Mouse (Mus musculus) testis, adult 2 months (tissue): ENCODE measurements around the gene Tns1. TPM values are rescaled to one million over a fixed set of nuclear protein-coding genes. Genes with fewer than 3 reads are reported as not detected.
A peak's percentile ranks its signal among the peaks of the same experiment; 100 is the strongest.

Source experiments
- H3K27ac ChIP-seq: fragments of 200-500 bp; 2 replicates; pipeline ENCODE4 v1.5.1; 2012; ENCODE audit warnings: low read depth, low read length; ENCODE audit not compliant: control insufficient read depth, insufficient read depth
- H3K27me3 ChIP-seq: fragments of 200-500 bp; 2 replicates; pipeline ENCODE4 v1.6.1; 2012; ENCODE audit warnings: mild to moderate bottlenecking, low read length, moderate library complexity; ENCODE audit not compliant: control insufficient read depth, insufficient read depth
- H3K36me3 ChIP-seq: fragments of 200-500 bp; 2 replicates; pipeline ENCODE4 v1.6.1; 2012; ENCODE audit warnings: mild to moderate bottlenecking, low read length; ENCODE audit not compliant: control insufficient read depth, insufficient read depth
- H3K4me1 ChIP-seq: fragments of 200-500 bp; 2 replicates; pipeline ENCODE4 v1.6.1; 2012; ENCODE audit warnings: low read length; ENCODE audit not compliant: control insufficient read depth, insufficient read depth
- H3K4me3 ChIP-seq: fragments of 200-500 bp; 2 replicates; pipeline ENCODE4 v1.5.1; 2012; ENCODE audit warnings: low read depth, mild to moderate bottlenecking, low read length, moderate library complexity, mixed read lengths; ENCODE audit not compliant: control insufficient read depth
- CTCF ChIP-seq: fragments of 200-500 bp; IDR thresholded peaks from 2 replicates; pipeline ENCODE4 v1.5.1; 2012; ENCODE audit warnings: low read depth, mild to moderate bottlenecking, inconsistent platforms, low read length, moderate library complexity; ENCODE audit not compliant: control insufficient read depth, insufficient read depth, insufficient replicate concordance
- POLR2A ChIP-seq: fragments of 200-500 bp; IDR thresholded peaks from 2 replicates; pipeline ENCODE4 v1.6.1; 2012; ENCODE audit warnings: low read depth, mild to moderate bottlenecking, inconsistent platforms, low read length, moderate library complexity; ENCODE audit not compliant: control insufficient read depth
- polyA plus RNA-seq: library from polyadenylated mRNA; depleted of rRNA; stranded (reverse); fragments of >200 nt; gene quantifications from 2 replicates; pipeline ENCODE4 v1.2.3, GENCODE M21; 2012

Gene Tns1
- polyA plus RNA-seq, 1 experiment = 422 TPM

GRCm38 (mm10) chr1:74000191-74000651 lies 124.0 kb downstream of the Tns1 start:
- H3K4me1 ChIP-seq = peaks cover 11% of the 10 kb centered on the region
- H3K27ac ChIP-seq = peak overlapping the region; percentile 43; the same call in 1 of the 2 replicates
- H3K27me3 ChIP-seq = no peaks in the 10 kb centered on the region
- no peaks in the 10 kb centered on the region for H3K36me3 ChIP-seq
- TF ChIP-seq CTCF = no peak
- no peak for TF ChIP-seq POLR2A
- no peak overlapping the region for H3K4me3 ChIP-seq

GRCm38 (mm10) chr1:73999533-73999932 lies 124.7 kb downstream of the Tns1 start:
- Histone ChIP-seq H3K4me3 (no peak overlapping the region), H3K27ac (peak overlapping the region; percentile 50; the same call in 1 of the 2 replicates), H3K36me3 (no peaks in the 10 kb centered on the region), H3K4me1 (peaks cover 16% of the 10 kb centered on the region), H3K27me3 (no peaks in the 10 kb centered on the region)
- TF ChIP-seq POLR2A (no peak), CTCF (no peak)

- no peaks in the 10 kb centered on the region for H3K36me3 ChIP-seq
- TF ChIP-seq CTCF = no peak
- no peak for TF ChIP-seq POLR2A
- peaks cover 16% of the 10 kb centered on the region for H3K4me1 ChIP-seq
- H3K27me3 ChIP-seq = no peaks in the 10 kb centered on the region
- no peak overlapping the region for H3K4me3 ChIP-seq
- peak overlapping the region; percentile 32; the same call in 1 of the 2 replicates for H3K27ac ChIP-seq
These were observed 125.3 kb downstream of the Tns1 start for GRCm38 (mm10) chr1:73998925-73999375.

- Histone ChIP-seq H3K27me3 (no peaks in the 10 kb centered on the region), H3K4me3 (no peak overlapping the region), H3K27ac (peak overlapping the region; percentile 32; the same call in 1 of the 2 replicates), H3K4me1 (peaks cover 16% of the 10 kb centered on the region), H3K36me3 (no peaks in the 10 kb centered on the region)
- TF ChIP-seq CTCF = no peak
These were observed 126.0 kb downstream of the Tns1 start for GRCm38 (mm10) chr1:73998131-73998865.

- Histone ChIP-seq H3K36me3 (no peaks in the 10 kb centered on the region), H3K4me3 (no peak overlapping the region), H3K27ac (no peak overlapping the region), H3K27me3 (no peaks in the 10 kb centered on the region), H3K4me1 (peaks cover 16% of the 10 kb centered on the region)
- TF ChIP-seq POLR2A (no peak), CTCF (no peak)
These were observed 126.9 kb downstream of the Tns1 start for GRCm38 (mm10) chr1:73997341-73997740.

- H3K4me3 ChIP-seq = no peak overlapping the region
- TF ChIP-seq POLR2A (no peak), CTCF (no peak)
- no peaks in the 10 kb centered on the region for H3K36me3 ChIP-seq
- peaks cover 16% of the 10 kb centered on the region for H3K4me1 ChIP-seq
- no peak overlapping the region for H3K27ac ChIP-seq
- H3K27me3 ChIP-seq = no peaks in the 10 kb centered on the region
These were observed 127.6 kb downstream of the Tns1 start for GRCm38 (mm10) chr1:73996650-73997049.

- no peak overlapping the region for H3K4me3 ChIP-seq
- no peaks in the 10 kb centered on the region for H3K27me3 ChIP-seq
- H3K36me3 ChIP-seq = no peaks in the 10 kb centered on the region
- H3K4me1 ChIP-seq = peaks cover 16% of the 10 kb centered on the region
- TF ChIP-seq CTCF (peak; percentile 52; the same call in 1 of the 2 replicates), POLR2A (no peak)
- H3K27ac ChIP-seq = no peak overlapping the region; the same call in 1 of the 2 replicates
These were observed 128.0 kb downstream of the Tns1 start for GRCm38 (mm10) chr1:73996209-73996608.
